In the genomic region with DNA sequence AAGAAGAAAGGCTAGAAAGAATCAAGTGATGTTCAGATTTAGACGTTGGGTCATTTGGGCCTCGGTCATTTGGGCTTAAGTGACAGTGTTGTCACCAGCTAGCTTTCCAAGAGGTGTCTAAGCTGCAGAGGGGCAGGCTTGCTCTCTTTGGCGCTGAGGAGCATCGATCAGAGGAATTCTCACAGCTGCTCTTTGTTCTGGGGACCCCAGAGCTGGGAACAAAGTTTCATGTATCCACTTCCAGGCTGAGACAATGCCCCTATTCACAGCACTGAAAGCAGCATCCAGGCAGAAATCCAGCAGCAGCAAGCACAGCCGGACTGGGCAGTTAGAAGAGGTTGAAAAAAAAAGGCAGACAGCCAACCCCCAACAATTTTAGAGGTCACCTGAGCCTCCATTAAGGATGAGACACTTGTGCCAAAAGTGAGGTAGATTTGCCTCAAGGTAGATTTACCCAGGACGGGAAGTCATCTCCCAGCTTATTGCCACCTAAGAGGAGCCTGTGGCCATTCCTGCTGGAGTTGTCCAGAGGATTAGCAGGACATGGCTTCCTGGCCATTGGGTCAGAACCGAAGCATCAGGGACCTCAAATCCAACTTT, we compare ENCODE assay signal across 10 mouse cellular contexts.
DNase-seq lines count a peak whose midpoint lies in the region; ATAC-seq and TF ChIP-seq lines count a peak whose summit lies in the region.
"Had no signal": no experiment of that assay in that cellular context is flagged by ENCODE, and none has a peak within 500 bp of the region (broad histone marks: within the 10 kb centered on the region; RNA-seq: fewer than 3 reads in every experiment).

No protein-coding gene starts in this region.

- no peaks in the 10 kb centered on the region for H3K4me1 ChIP-seq in heart, embryonic 11.5 days (ENCODE audit: control insufficient read depth, insufficient read depth, low read length)
- H3K4me1 ChIP-seq in midbrain, postnatal 0 days (ENCODE audit: insufficient read depth, low read length) = peaks cover 6% of the 10 kb centered on the region

- no peak overlapping the region for H3K4me3 ChIP-seq in heart, embryonic 11.5 days (ENCODE audit: low read depth, low read length)
- no peak overlapping the region for H3K4me3 ChIP-seq in midbrain, postnatal 0 days (ENCODE audit: low read depth, low read length)

- 0 out of 2 replicates have a peak, but pooled peaks cover 3% of the 10 kb centered on the region for H3K27me3 ChIP-seq in heart, embryonic 11.5 days (ENCODE audit: control insufficient read depth, insufficient read depth, low read length)
- H3K27me3 ChIP-seq in midbrain, postnatal 0 days (ENCODE audit: insufficient read depth, low read length) = no peaks in the 10 kb centered on the region

- no peak for ATAC-seq in heart, embryonic 11.5 days (replicated peaks; ENCODE audit: insufficient number of reproducible peaks, low FRiP score, low TSS enrichment)
- peak; percentile 49; the same call in 1 of the 2 replicates for ATAC-seq in midbrain, postnatal 0 days (ENCODE audit: low FRiP score)

- H3K4me2 ChIP-seq in heart, embryonic 11.5 days = no peak overlapping the region
- no peak overlapping the region for H3K4me2 ChIP-seq in midbrain, postnatal 0 days (ENCODE audit: low read depth, low read length, poor library complexity, severe bottlenecking)

- H3K9ac ChIP-seq in heart, embryonic 11.5 days (ENCODE audit: low read depth, low read length) = no peak overlapping the region
- no peak overlapping the region for H3K9ac ChIP-seq in midbrain, postnatal 0 days (replicated peaks; ENCODE audit: low read length, poor library complexity, severe bottlenecking)

- H3K9me3 ChIP-seq in heart, embryonic 11.5 days (replicated peaks; ENCODE audit: control insufficient read depth, low read length) = no peaks in the 10 kb centered on the region
- no peaks in the 10 kb centered on the region for H3K9me3 ChIP-seq in midbrain, postnatal 0 days (ENCODE audit: low read length)

- DNase-seq in heart, postnatal 4 days = peak; percentile 14
- peak; percentile 97 for DNase-seq in fat pad, adult 2 months (ENCODE audit: extremely low read depth, low read depth, low spot score)
- peak; percentile 31 to 51 for DNase-seq in layer of hippocampus, adult 8-10 months (ENCODE audit: low spot score in 2 of 2)
- DNase-seq in midbrain, postnatal 0 days (ENCODE audit: low spot score) = peak; percentile 72
- DNase-seq in adrenal gland, adult 2 months = no peak
- DNase-seq in adrenal gland, postnatal 10 days = no peak
- DNase-seq in T-cell, adult 2 months (ENCODE audit: low spot score) = no peak
- DNase-seq: heart, postnatal 36 days had no signal

- WGBS in heart, embryonic 11.5 days (ENCODE audit: insufficient replicate concordance) = 61% methylated on average over 7 of the region's 7 CpGs
- 24% methylated on average over 7 of the region's 7 CpGs for WGBS in midbrain, postnatal 0 days

- H3K36me3 ChIP-seq in heart, embryonic 11.5 days (ENCODE audit: control insufficient read depth, insufficient read depth, low read length) = no peaks in the 10 kb centered on the region
- no peaks in the 10 kb centered on the region for H3K36me3 ChIP-seq in midbrain, postnatal 0 days (ENCODE audit: insufficient read depth, low read length)

- no peak overlapping the region for H3K27ac ChIP-seq in heart, embryonic 11.5 days (ENCODE audit: low read depth, low read length)
- 0 out of 2 replicates have a peak overlapping the region, but pooled peaks have one; percentile 38 for H3K27ac ChIP-seq in midbrain, postnatal 0 days (ENCODE audit: low read depth, low read length)
- H3K27ac ChIP-seq: macrophage had no signal

- no peak for TF ChIP-seq CTCF in midbrain, postnatal 0 days (IDR thresholded peaks at IDR 0.05)

Comparison
In these comparisons a context has a peak if more than half of its experiments do, and no peak if none do; other contexts are left out.
1. DNase-seq: peak in heart, postnatal 4 days (single experiment), fat pad, adult 2 months (single experiment), layer of hippocampus, adult 8-10 months (2 of 2) and midbrain, postnatal 0 days (single experiment); none in adrenal gland, adult 2 months (single experiment), adrenal gland, postnatal 10 days (single experiment) and T-cell, adult 2 months (single experiment).